Mouse (Mus musculus): ENCODE data around the gene Adrm1. TPM values are rescaled to one million over a fixed set of nuclear protein-coding genes. Genes with fewer than 3 reads are reported as not detected.

Adrm1 gene
- total and polyA plus RNA-seq, 3 experiments: 116 to 148 (median 127) TPM

DNA sequence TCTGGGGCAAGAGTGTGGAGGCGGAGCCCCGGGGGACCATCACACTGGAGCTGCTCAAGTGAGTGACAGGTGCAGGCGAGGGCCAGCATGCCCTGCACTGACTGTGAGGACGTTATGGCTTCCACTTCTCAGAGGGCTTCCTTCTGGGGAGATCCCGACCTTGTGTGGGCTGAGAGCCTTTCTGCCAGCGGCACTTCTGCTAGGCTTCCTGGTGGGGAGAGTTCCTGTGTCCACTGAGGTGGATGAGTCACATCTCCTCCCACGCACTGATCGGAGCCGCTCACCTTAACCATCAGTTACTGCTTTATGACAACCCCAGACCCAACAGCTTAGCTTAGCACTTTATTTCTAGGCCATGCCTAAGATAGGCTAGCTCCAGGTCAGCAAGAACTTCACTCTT is 22.7 kb upstream of the Adrm1 start:
- Histone ChIP-seq H3K4me3 (replicated peaks in 1 of 3; ENCODE audit: low read depth in 2 of 3, low read length in 2 of 3, poor library complexity in 1 of 3) (no peak overlapping the region), H3K9me3 (replicated peaks; ENCODE audit: low read length) (no peaks in the 10 kb centered on the region), H3K36me3 (replicated peaks in 1 of 2; ENCODE audit: control insufficient read depth in 1 of 2, insufficient read depth in 1 of 2, low read length in 1 of 2) (peaks cover 59 to 88% of the 10 kb centered on the region in 2 experiments), H3K4me1 (ENCODE audit: control insufficient read depth in 1 of 2, insufficient read depth in 2 of 2) (no peaks in the 10 kb centered on the region), H3K4me2 (ENCODE audit: insufficient read depth, low read depth, poor library complexity, severe bottlenecking) (no peak overlapping the region), H3K27ac (ENCODE audit: insufficient read depth, low read depth) (no peak overlapping the region), H3K27me3 (replicated peaks) (no peaks in the 10 kb centered on the region), H3K9ac (ENCODE audit: insufficient read depth, low read depth) (no peak overlapping the region), H3K79me2 (replicated peaks; ENCODE audit: control insufficient read depth, extremely low read depth, insufficient read depth, poor library complexity, severe bottlenecking) (no peaks in the 10 kb centered on the region)
- DNase-seq (ENCODE audit: extremely low read depth): no peak
- dilution Hi-C loops (cut with MboI; ENCODE audit: extremely low pct_ligation_motif_present, extremely low pct_unique_long_range_greater_than_20kb, low sequenced_read_pairs): no loop called here
- in situ Hi-C loops (cut with MboI; ENCODE audit: low pct_ligation_motif_present, low pct_unique_long_range_greater_than_20kb, low sequenced_read_pairs): no loop called here
- TF ChIP-seq MYC (IDR thresholded peaks at IDR 0.05; ENCODE audit: low read depth, low read length) (no peak), NELFE (IDR thresholded peaks at IDR 0.05; ENCODE audit: low read depth, low read length) (no peak), RCOR1 (conservative IDR thresholded peaks at IDR 0.05; ENCODE audit: low read depth, low read length) (no peak), PAX5 (IDR thresholded peaks at IDR 0.05; ENCODE audit: low read length) (no peak)

DNA sequence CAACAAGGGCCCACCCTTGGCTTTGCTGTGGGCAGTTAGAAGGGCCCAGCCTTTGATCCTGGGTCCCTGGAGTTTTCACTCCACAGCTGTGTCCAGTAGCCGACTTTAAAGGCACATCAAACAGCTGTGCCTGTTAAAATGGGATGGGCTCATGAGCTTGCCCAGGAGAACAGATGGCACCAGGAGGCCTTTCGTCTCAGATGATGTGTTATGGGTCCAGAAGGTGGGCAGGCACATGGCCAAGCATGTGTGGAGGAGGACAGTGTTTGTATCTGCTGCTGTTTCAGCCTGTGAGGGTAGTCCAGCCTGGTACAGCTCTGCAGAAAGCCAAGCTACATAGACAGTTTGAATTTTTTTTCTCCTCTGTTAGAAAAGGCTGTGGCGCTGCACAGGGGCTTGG is 16.5 kb upstream of the Adrm1 start:
- no peaks in the 10 kb centered on the region for H3K79me2 ChIP-seq (replicated peaks; ENCODE audit: control insufficient read depth, extremely low read depth, insufficient read depth, poor library complexity, severe bottlenecking)
- H3K36me3 ChIP-seq (replicated peaks in 1 of 2; ENCODE audit: control insufficient read depth in 1 of 2, insufficient read depth in 1 of 2, low read length in 1 of 2): peaks cover 68 to 82% of the 10 kb centered on the region in 2 experiments
- no peak for DNase-seq (ENCODE audit: extremely low read depth)
- no peaks in the 10 kb centered on the region for H3K9me3 ChIP-seq (replicated peaks; ENCODE audit: low read length)
- H3K4me2 ChIP-seq (ENCODE audit: insufficient read depth, low read depth, poor library complexity, severe bottlenecking): no peak overlapping the region
- no peak overlapping the region for H3K9ac ChIP-seq (ENCODE audit: insufficient read depth, low read depth)
- no peak for TF ChIP-seq MAZ (IDR thresholded peaks at IDR 0.05; ENCODE audit: low read depth, low read length)
- no peak for TF ChIP-seq IRF4 (IDR thresholded peaks at IDR 0.05; ENCODE audit: low read depth, low read length)
- TF ChIP-seq MXI1 (IDR thresholded peaks at IDR 0.05; ENCODE audit: low read depth, low read length): no peak
- TF ChIP-seq NRF1 (IDR thresholded peaks at IDR 0.05; ENCODE audit: low read depth, low read length): no peak
- TF ChIP-seq GABPA (IDR thresholded peaks at IDR 0.05; ENCODE audit: insufficient replicate concordance, low read depth, low read length): no peak
- no peak for TF ChIP-seq CTCF (conservative IDR thresholded peaks at IDR 0.05 in 1 of 2, IDR thresholded peaks at IDR 0.05 in 1 of 2; ENCODE audit: low read depth in 2 of 2, low read length in 2 of 2)
- no peak for TF ChIP-seq RCOR1 (conservative IDR thresholded peaks at IDR 0.05; ENCODE audit: low read depth, low read length)
- TF ChIP-seq KAT2A (IDR thresholded peaks at IDR 0.05; ENCODE audit: insufficient replicate concordance, low read length): no peak
- no peak for TF ChIP-seq MAFK (IDR thresholded peaks at IDR 0.05; ENCODE audit: insufficient replicate concordance, low read length)
- TF ChIP-seq RAD21 (IDR thresholded peaks at IDR 0.05; ENCODE audit: low read depth, low read length): no peak
- no peak for TF ChIP-seq TCF12 (IDR thresholded peaks at IDR 0.05; ENCODE audit: low read depth, low read length)
- TF ChIP-seq USF2 (conservative IDR thresholded peaks at IDR 0.05; ENCODE audit: low read depth, low read length): no peak
- TF ChIP-seq MYC (IDR thresholded peaks at IDR 0.05; ENCODE audit: low read depth, low read length): no peak
- TF ChIP-seq MAX (IDR thresholded peaks at IDR 0.05; ENCODE audit: low read length): no peak
- TF ChIP-seq NELFE (IDR thresholded peaks at IDR 0.05; ENCODE audit: low read depth, low read length): no peak
- TF ChIP-seq CHD1 (IDR thresholded peaks at IDR 0.05; ENCODE audit: low read depth, low read length): no peak
- dilution Hi-C loops (cut with MboI; ENCODE audit: extremely low pct_ligation_motif_present, extremely low pct_unique_long_range_greater_than_20kb, low sequenced_read_pairs) (no loop called here), in situ Hi-C loops (cut with MboI; ENCODE audit: low pct_ligation_motif_present, low pct_unique_long_range_greater_than_20kb, low sequenced_read_pairs) (no loop called here)
- no peaks in the 10 kb centered on the region for H3K27me3 ChIP-seq (replicated peaks)
- no peaks in the 10 kb centered on the region for H3K4me1 ChIP-seq (ENCODE audit: control insufficient read depth in 1 of 2, insufficient read depth in 2 of 2)
- no peak overlapping the region for H3K27ac ChIP-seq (ENCODE audit: insufficient read depth, low read depth)
- H3K4me3 ChIP-seq (replicated peaks in 1 of 3; ENCODE audit: low read depth in 2 of 3, low read length in 2 of 3, poor library complexity in 1 of 3): no peak overlapping the region
